Mouse (Mus musculus) kidney, adult 2 months (tissue): Measurements from ENCODE around the gene Mgmt.

Source experiments
- CTCF ChIP-seq: fragments of 200-500 bp; conservative IDR thresholded peaks from 2 replicates; pipeline ENCODE4 v1.5.1; 2011; ENCODE audit warnings: low read depth, mild to moderate bottlenecking, control low read depth, low read length, moderate library complexity, mixed read lengths; ENCODE audit not compliant: insufficient read depth, insufficient read length
- POLR2A ChIP-seq: fragments of 200-500 bp; IDR thresholded peaks from one replicate; pipeline ENCODE4 v1.6.1; 2011; ENCODE audit warnings: low read depth, low read length, control low read depth

DNA sequence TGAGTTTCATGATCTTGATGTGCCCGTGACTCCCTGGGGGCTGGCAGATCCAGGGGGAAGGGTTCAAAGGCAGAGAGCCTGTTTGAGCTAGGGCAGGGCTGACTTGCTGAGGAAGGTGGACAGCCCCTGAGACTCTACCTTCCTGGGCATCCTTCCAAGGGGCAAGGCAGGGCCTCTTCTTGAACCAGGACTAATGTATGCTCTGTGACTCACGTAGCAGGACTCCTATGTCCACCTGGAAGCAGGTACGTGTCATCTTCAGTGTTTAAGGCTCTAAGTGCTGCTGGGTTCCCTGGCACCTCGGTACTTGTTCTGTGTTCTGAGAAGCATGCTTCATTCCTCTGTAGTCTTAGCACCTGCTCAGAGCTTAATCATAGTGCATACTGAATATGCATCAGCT is 143.1 kb downstream of the Mgmt start:
- TF ChIP-seq CTCF (no peak), POLR2A (no peak)
